Mouse (Mus musculus): ENCODE results near the gene Ly6g6d. TPM values are rescaled to one million over a fixed set of nuclear protein-coding genes. Genes with fewer than 3 reads are reported as not detected.

The Ly6g6d gene
- polyA plus RNA-seq, 1 experiment from 2014 or later = 0.74 TPM

DNA sequence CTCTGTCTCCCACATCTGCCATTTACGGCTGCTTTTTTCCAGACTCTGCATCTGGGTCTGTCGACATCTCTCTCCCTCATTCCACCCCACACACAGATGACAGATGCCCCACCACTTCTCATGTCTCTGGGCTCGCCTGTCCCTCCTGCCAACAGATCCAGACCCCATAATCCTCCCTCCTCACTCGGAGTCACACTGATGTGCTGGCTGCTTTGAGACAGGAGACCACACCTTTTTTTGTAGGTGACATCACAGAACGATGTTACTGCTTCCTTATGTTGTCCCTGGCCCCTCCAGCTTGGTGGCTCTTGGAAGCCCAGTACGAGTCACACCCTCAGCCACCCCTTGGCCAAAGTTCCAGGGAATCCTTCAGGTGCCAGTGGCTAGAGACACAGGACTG lies 2.4 kb upstream of the Ly6g6d start:
- no peaks in the 10 kb centered on the region for H3K27me3 ChIP-seq (replicated peaks)
- 64% methylated on average over 6 of the region's 6 CpGs for WGBS
- no peaks in the 10 kb centered on the region for H3K9me3 ChIP-seq (replicated peaks)
- no peak overlapping the region for H3K27ac ChIP-seq (replicated peaks)
- H3K36me3 ChIP-seq = no peaks in the 10 kb centered on the region
- no peak overlapping the region for H3K4me3 ChIP-seq (replicated peaks)
- H3K4me2 ChIP-seq = no peak overlapping the region
- no peak for ATAC-seq (ENCODE audit: low FRiP score)
- H3K9ac ChIP-seq (replicated peaks) = no peak overlapping the region
- peaks cover 15% of the 10 kb centered on the region for H3K4me1 ChIP-seq

DNA sequence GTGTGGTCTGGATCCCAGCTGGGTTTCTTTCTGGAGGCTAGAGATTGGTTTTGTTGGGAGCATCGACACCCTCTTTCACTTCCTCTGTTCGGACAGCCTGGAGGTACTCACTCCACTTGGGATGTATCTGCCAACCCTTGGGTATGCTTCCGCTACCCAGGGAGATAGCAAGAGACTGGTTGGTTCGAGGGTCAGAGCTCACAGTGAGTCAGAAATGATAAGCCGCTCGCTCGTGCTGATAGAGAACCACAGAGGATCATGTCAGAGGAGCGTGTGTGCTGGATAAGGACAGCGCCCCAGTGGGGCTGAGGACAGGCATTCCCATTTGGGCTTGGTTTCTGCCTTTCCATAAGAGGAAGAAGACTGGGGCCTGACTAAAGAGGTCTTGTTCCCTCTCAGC lies 1.9 kb upstream of the Ly6g6d start:
- H3K27ac ChIP-seq (replicated peaks) = no peak overlapping the region
- peaks cover 15% of the 10 kb centered on the region for H3K4me1 ChIP-seq
- no peak overlapping the region for H3K4me3 ChIP-seq (replicated peaks)
- H3K9ac ChIP-seq (replicated peaks) = no peak overlapping the region
- no peaks in the 10 kb centered on the region for H3K9me3 ChIP-seq (replicated peaks)
- H3K27me3 ChIP-seq (replicated peaks) = no peaks in the 10 kb centered on the region
- ATAC-seq (ENCODE audit: low FRiP score) = no peak
- no peaks in the 10 kb centered on the region for H3K36me3 ChIP-seq
- no peak overlapping the region for H3K4me2 ChIP-seq
- 71% methylated on average over 9 of the region's 9 CpGs for WGBS

GRCm38 (mm10) chr17:35077285-35077684 lies 580 bp downstream of the Ly6g6d start:
- Histone ChIP-seq H3K9me3 (replicated peaks) (no peaks in the 10 kb centered on the region), H3K27me3 (replicated peaks) (no peaks in the 10 kb centered on the region), H3K36me3 (no peaks in the 10 kb centered on the region), H3K27ac (replicated peaks) (no peak overlapping the region), H3K9ac (replicated peaks) (0 out of 2 replicates have a peak overlapping the region, but pooled peaks have one; percentile 14), H3K4me1 (peaks cover 15% of the 10 kb centered on the region), H3K4me2 (peak overlapping the region; percentile 49), H3K4me3 (replicated peaks) (peak overlapping the region; percentile 21; the same call in 1 of the 2 replicates)
- WGBS = 19% methylated on average over 2 of the region's 2 CpGs
- peak; percentile 22; the same call in 1 of the 2 replicates for ATAC-seq (ENCODE audit: low FRiP score)

DNA sequence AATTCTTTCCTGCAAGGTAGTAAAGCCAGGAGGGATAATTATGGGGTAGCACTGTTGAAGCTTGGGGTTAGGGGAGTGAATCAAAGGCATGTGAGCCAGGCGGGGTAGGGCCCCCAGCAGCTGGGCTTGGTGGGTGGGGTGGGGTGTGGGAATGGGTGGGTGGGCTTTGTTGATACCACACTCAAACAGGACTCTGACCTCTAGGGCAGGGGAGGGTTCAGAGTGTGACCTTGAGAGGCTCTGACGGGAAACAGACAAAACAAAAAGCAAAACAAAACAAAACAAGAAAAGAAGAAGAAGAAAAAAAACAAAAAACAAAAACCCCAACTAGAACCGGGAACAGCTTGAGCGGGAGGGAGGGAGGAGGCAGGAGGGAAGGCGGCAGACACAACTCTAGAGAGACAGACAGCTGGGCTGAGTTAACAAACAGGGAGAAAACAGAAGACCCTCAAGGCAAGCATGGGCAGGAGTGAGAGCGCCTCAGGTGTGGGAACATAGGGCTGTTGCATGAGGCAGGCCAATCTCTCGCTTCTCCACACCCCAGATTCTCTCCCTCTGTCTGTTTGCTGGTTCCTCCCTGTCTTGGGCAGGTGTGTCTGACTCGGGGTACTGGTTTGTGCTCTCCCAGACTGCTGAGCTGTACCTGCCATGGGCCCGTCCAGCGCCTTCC lies 1.2 kb downstream of the Ly6g6d start, which contains the start of gene Ly6g6e:
TSS of gene Ly6g6e (plus strand) at position 396 of the 670 bp plus-strand sequence.
- H3K4me1 ChIP-seq = peaks cover 15% of the 10 kb centered on the region
- no peaks in the 10 kb centered on the region for H3K36me3 ChIP-seq
- H3K9me3 ChIP-seq (replicated peaks) = no peaks in the 10 kb centered on the region
- ATAC-seq (ENCODE audit: low FRiP score) = no peak
- peak within 1 kb of the TSS; percentile 21 for H3K4me3 ChIP-seq (replicated peaks)
- no peak within 1 kb of the TSS for H3K27ac ChIP-seq (replicated peaks)
- 0 out of 2 replicates have a peak within 1 kb of the TSS, but pooled peaks have one; percentile 14 for H3K9ac ChIP-seq (replicated peaks)
- WGBS = 25% methylated on average over 10 of the region's 10 CpGs
- H3K4me2 ChIP-seq = peak within 1 kb of the TSS; percentile 49
- no peaks in the 10 kb centered on the region for H3K27me3 ChIP-seq (replicated peaks)

DNA sequence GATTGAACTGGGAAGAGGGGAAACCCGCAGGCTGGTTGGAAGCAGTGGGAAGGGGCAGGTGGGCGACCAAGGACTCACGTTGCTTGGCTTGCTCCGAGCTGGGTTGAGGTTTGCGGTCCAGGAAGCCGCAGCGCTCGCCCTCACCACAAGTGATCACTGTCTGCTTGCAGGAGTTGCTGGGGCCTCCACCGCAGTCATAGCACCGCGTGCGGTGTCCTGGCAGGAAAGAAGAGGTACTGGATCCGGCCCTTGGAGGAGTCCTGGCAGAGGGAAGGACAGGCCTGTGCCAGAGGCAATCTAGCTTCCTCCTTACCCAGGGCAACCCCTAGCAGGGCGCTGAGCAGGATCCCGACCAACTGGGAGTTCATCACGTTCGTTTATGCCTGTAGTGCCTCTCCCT lies 3.8 kb downstream of the Ly6g6d start:
- no peak overlapping the region for H3K27ac ChIP-seq (replicated peaks)
- 40% methylated on average over 17 of the region's 17 CpGs for WGBS
- ATAC-seq (ENCODE audit: low FRiP score) = no peak

DNA sequence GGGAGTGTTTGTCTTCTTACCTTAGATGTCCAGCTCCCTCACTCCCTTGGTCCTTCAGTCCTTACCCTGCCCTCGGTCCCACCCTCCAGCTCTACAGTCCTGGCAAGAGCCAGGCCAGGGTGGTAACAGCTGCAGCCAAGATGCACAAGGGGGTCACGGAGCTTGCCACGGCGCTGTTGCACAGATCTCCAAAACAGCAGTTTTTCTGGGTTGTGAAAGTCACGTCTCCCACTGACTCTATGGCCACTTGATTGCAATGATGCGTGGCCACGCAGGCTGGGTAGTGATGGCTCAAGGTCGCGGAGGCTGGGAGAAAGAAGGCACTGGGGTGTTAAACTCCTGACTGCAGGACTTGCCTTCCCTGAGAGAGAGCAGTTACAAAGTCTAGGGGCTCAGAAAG lies 6.4 kb downstream of the Ly6g6d start:
- no peak overlapping the region for H3K4me2 ChIP-seq
- no peaks in the 10 kb centered on the region for H3K4me1 ChIP-seq
- no peak overlapping the region for H3K4me3 ChIP-seq (replicated peaks)
- H3K9ac ChIP-seq (replicated peaks) = no peak overlapping the region
- H3K27me3 ChIP-seq (replicated peaks) = peaks cover 14% of the 10 kb centered on the region
- no peaks in the 10 kb centered on the region for H3K36me3 ChIP-seq
- WGBS = 80% methylated on average over 9 of the region's 9 CpGs
- H3K27ac ChIP-seq (replicated peaks) = no peak overlapping the region
- H3K9me3 ChIP-seq (replicated peaks) = no peaks in the 10 kb centered on the region
- no peak for ATAC-seq (ENCODE audit: low FRiP score)

More for the DNA sequence above, 3.8 kb downstream of the Ly6g6d start:
- Histone ChIP-seq H3K9ac (replicated peaks) (no peak overlapping the region), H3K36me3 (no peaks in the 10 kb centered on the region), H3K9me3 (replicated peaks) (no peaks in the 10 kb centered on the region), H3K27me3 (replicated peaks) (no peaks in the 10 kb centered on the region), H3K4me3 (replicated peaks) (no peak overlapping the region), H3K4me1 (peaks cover 15% of the 10 kb centered on the region), H3K4me2 (no peak overlapping the region)

GRCm38 (mm10) chr17:35070556-35071229 lies 7.2 kb downstream of the Ly6g6d start:
- WGBS = 61% methylated on average over 6 of the region's 6 CpGs
- Histone ChIP-seq H3K27ac (replicated peaks) (no peak overlapping the region), H3K9ac (replicated peaks) (no peak overlapping the region), H3K4me3 (replicated peaks) (no peak overlapping the region), H3K4me2 (no peak overlapping the region), H3K9me3 (replicated peaks) (no peaks in the 10 kb centered on the region), H3K27me3 (replicated peaks) (peaks cover 22% of the 10 kb centered on the region), H3K36me3 (no peaks in the 10 kb centered on the region), H3K4me1 (peaks cover under 1% of the 10 kb centered on the region; the same call in 1 of the 2 replicates)
- no peak for ATAC-seq (ENCODE audit: low FRiP score)

GRCm38 (mm10) chr17:35068213-35068914 lies 9.5 kb downstream of the Ly6g6d start:
- no peaks in the 10 kb centered on the region for H3K9me3 ChIP-seq (replicated peaks)
- no peaks in the 10 kb centered on the region for H3K36me3 ChIP-seq
- no peak overlapping the region for H3K4me2 ChIP-seq
- H3K27me3 ChIP-seq (replicated peaks) = peaks cover 43% of the 10 kb centered on the region
- H3K4me1 ChIP-seq = peaks cover 16% of the 10 kb centered on the region
- no peak overlapping the region for H3K4me3 ChIP-seq (replicated peaks)
- no peak overlapping the region for H3K27ac ChIP-seq (replicated peaks)
- no peak overlapping the region for H3K9ac ChIP-seq (replicated peaks)
- no peak for ATAC-seq (ENCODE audit: low FRiP score)
- WGBS = 87% methylated on average over 17 of the region's 17 CpGs

GRCm38 (mm10) chr17:35066084-35066483 lies 11.8 kb downstream of the Ly6g6d start, which contains the start of gene Mpig6b:
Mpig6b (minus strand) TSS chr17:35066184.
- peaks cover 45% of the 10 kb centered on the region for H3K27me3 ChIP-seq (replicated peaks)
- H3K9me3 ChIP-seq (replicated peaks) = no peaks in the 10 kb centered on the region
- no peak within 1 kb of the TSS for H3K9ac ChIP-seq (replicated peaks)
- peaks cover 10% of the 10 kb centered on the region for H3K36me3 ChIP-seq
- H3K4me1 ChIP-seq = peaks cover 19% of the 10 kb centered on the region
- peak within 1 kb of the TSS; percentile 21 for H3K4me3 ChIP-seq (replicated peaks)
- no peak within 1 kb of the TSS for H3K27ac ChIP-seq (replicated peaks)
- peak within 1 kb of the TSS; percentile 55 for H3K4me2 ChIP-seq
- no peak for ATAC-seq (ENCODE audit: low FRiP score)
- 49% methylated on average over 10 of the region's 10 CpGs for WGBS

- H3K4me2 ChIP-seq = peak within 1 kb of the TSS; percentile 55
- peaks cover 27% of the 10 kb centered on the region for H3K4me1 ChIP-seq
- peaks cover 16% of the 10 kb centered on the region for H3K36me3 ChIP-seq
- H3K27me3 ChIP-seq (replicated peaks) = peaks cover 45% of the 10 kb centered on the region
- 1% methylated on average over 48 of the region's 48 CpGs for WGBS
- H3K9me3 ChIP-seq (replicated peaks) = no peaks in the 10 kb centered on the region
- peak within 1 kb of the TSS; percentile 21 for H3K4me3 ChIP-seq (replicated peaks)
- ATAC-seq (ENCODE audit: low FRiP score) = no peak
- no peak within 1 kb of the TSS for H3K27ac ChIP-seq (replicated peaks)
- H3K9ac ChIP-seq (replicated peaks) = no peak within 1 kb of the TSS
These were observed 12.6 kb downstream of the Ly6g6d start, which contains the start of gene Ly6g6c for GRCm38 (mm10) chr17:35064951-35065947. Ly6g6c (plus strand) TSS chr17:35065388.
